Mouse (Mus musculus): ENCODE data around the gene Pacsin2. TPM values are rescaled to one million over a fixed set of nuclear protein-coding genes. Genes with fewer than 3 reads are reported as not detected.
A peak's percentile ranks its signal among the peaks of the same experiment; 100 is the strongest.

Pacsin2 gene
- polyA plus RNA-seq, 1 experiment: 73.5 TPM

DNA sequence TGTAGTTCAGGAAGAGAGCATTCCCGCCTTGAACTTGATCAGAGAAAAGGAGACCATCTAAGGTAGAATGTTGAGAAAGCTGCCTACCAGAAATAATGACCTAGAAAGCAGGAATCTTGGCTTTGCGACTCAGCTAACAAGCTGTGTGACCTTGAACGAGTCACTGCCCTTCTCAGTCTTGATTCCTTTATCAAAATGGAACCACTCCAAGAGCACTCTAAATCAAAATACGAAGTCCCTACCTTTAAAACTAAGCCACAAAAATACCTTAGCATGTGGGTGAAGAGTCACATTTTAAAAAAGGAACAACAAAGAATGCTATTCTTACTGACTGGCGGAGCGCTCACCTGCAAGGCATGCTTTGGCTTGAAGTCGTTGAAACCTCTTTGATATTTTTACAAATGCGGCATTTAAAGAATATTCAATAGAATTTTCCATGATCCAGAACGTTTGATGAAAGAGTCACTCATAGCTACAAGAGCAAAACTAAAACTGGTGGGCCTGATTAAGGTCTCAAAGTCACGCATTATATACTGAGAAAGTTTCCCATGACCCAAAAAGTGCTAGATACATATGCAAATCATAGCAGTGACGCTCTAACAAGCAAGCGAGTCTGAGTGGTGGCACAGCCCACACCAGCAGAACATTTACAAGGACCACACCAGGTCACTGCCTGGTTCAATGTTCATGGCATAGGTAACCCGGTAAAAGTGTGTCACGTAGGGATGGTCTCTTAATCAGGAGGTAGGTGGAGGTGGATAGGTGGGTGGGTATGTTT lies 33.2 kb downstream of the Pacsin2 start:
- no peak overlapping the region for H3K27ac ChIP-seq (ENCODE audit: insufficient read depth, low read depth, low read length)
- H3K4me1 ChIP-seq (ENCODE audit: control insufficient read depth, insufficient read depth, insufficient read length, low read length): peaks cover 33% of the 10 kb centered on the region
- no peak overlapping the region for H3K4me3 ChIP-seq (ENCODE audit: low read depth, low read length)
- no peaks in the 10 kb centered on the region for H3K36me3 ChIP-seq (ENCODE audit: control insufficient read depth, insufficient read depth, low read length)
- no peak for TF ChIP-seq POLR2A (IDR thresholded peaks at IDR 0.05; ENCODE audit: low read depth, low read length)
- TF ChIP-seq CTCF (IDR thresholded peaks at IDR 0.05; ENCODE audit: extremely low read depth, insufficient read length, insufficient replicate concordance, low read depth, low read length): no peak
- WGBS: 74% methylated on average over 14 of the region's 14 CpGs
- H3K27me3 ChIP-seq (ENCODE audit: control insufficient read depth, insufficient read depth, low read length): no peaks in the 10 kb centered on the region

DNA sequence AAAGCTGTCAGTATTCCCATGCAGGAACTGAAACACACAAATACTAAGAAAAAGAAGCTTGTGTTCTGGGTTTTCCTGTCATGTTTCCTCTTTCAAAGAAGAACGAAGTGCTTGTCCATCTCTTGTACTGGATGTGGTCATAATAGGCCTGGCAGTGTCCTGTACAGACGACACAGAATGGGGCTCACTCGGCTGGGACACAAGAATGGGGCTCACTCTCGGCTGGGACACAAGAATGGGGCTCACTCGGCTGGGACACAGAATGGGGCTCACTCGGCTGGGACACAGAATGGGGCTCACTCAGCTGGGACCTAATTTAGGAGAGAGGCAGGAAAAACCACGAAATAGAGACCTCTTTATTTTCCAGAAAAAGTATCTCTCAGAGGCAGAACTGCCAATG lies 34.0 kb downstream of the Pacsin2 start:
- Histone ChIP-seq H3K36me3 (ENCODE audit: control insufficient read depth, insufficient read depth, low read length) (no peaks in the 10 kb centered on the region), H3K27me3 (ENCODE audit: control insufficient read depth, insufficient read depth, low read length) (no peaks in the 10 kb centered on the region), H3K27ac (ENCODE audit: insufficient read depth, low read depth, low read length) (no peak overlapping the region), H3K4me1 (ENCODE audit: control insufficient read depth, insufficient read depth, insufficient read length, low read length) (peaks cover 35% of the 10 kb centered on the region), H3K4me3 (ENCODE audit: low read depth, low read length) (no peak overlapping the region)
- TF ChIP-seq CTCF (IDR thresholded peaks at IDR 0.05; ENCODE audit: extremely low read depth, insufficient read length, insufficient replicate concordance, low read depth, low read length) (no peak), POLR2A (IDR thresholded peaks at IDR 0.05; ENCODE audit: low read depth, low read length) (no peak)
- 80% methylated on average over 7 of the region's 7 CpGs for WGBS

DNA sequence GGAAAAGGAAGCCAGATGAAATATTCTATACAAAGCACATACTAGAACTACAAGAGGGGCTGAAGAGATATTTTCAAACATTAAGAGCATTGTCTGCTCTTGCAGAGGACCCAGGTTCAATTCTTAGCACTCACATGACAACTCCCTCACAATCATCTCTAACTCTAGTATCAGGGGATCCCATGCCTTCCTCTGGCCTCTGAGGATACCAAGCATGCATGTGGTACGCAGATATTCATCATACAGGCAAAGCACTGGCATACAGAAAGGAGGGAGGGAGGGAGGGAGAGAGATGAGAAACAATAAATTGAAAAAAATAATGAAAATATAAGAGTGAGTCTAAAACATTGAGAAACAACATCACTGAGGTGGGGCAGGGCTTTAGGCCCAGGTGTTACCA lies 35.8 kb downstream of the Pacsin2 start:
- Histone ChIP-seq H3K4me1 (ENCODE audit: control insufficient read depth, insufficient read depth, insufficient read length, low read length) (peaks cover 25% of the 10 kb centered on the region), H3K27ac (ENCODE audit: insufficient read depth, low read depth, low read length) (no peak overlapping the region), H3K36me3 (ENCODE audit: control insufficient read depth, insufficient read depth, low read length) (no peaks in the 10 kb centered on the region), H3K4me3 (ENCODE audit: low read depth, low read length) (no peak overlapping the region), H3K27me3 (ENCODE audit: control insufficient read depth, insufficient read depth, low read length) (no peaks in the 10 kb centered on the region)
- 100% methylated on average over 1 of the region's 1 CpGs for WGBS
- TF ChIP-seq CTCF (IDR thresholded peaks at IDR 0.05; ENCODE audit: extremely low read depth, insufficient read length, insufficient replicate concordance, low read depth, low read length) (no peak), POLR2A (IDR thresholded peaks at IDR 0.05; ENCODE audit: low read depth, low read length) (no peak)

DNA sequence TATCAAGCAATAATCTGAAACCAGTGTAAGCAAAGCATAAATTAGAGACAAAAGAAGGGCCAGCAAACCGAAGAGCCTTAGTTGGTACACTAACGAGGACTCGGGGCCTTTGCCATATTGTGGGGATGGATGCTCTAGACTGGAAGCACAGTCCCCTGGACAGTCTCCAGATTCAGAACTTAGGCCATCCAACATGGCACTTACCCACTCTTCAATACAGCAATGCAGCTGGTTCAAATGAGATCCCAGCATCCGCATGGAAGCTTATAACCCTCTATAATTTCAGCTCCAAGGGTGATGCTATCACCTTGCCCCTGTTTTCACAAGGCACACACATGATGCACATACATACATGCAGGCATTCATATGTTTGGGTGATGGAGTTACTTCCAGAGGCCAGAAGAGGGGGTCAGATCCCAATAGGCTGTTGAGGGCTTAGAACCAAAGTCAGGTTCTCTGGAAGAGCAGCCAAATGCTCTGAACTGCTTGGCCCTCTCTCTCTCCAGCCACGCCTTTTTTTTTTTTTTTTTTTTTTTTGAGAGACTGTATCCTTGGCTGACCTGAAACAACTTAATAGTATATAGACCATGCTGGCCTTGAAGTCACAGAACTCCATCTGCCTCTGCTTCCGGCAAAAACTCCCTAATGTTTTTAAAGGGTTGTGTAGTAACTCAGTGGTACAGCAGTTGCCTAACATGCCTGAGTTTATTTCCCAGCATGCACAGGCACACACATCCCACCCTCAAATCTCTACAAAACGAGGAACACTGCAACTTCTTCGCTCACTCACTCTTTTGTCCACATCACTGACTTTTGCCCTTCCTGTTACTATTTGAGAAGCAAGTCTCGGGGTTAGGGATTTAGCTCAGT lies 36.9 kb downstream of the Pacsin2 start:
- TF ChIP-seq CTCF (IDR thresholded peaks at IDR 0.05; ENCODE audit: extremely low read depth, insufficient read length, insufficient replicate concordance, low read depth, low read length) (no peak), POLR2A (IDR thresholded peaks at IDR 0.05; ENCODE audit: low read depth, low read length) (no peak)
- Histone ChIP-seq H3K4me3 (ENCODE audit: low read depth, low read length) (no peak overlapping the region), H3K36me3 (ENCODE audit: control insufficient read depth, insufficient read depth, low read length) (no peaks in the 10 kb centered on the region), H3K27ac (ENCODE audit: insufficient read depth, low read depth, low read length) (0 out of 2 replicates have a peak overlapping the region, but pooled peaks have one; percentile 22), H3K27me3 (ENCODE audit: control insufficient read depth, insufficient read depth, low read length) (no peaks in the 10 kb centered on the region), H3K4me1 (ENCODE audit: control insufficient read depth, insufficient read depth, insufficient read length, low read length) (peaks cover 18% of the 10 kb centered on the region)
- 49% methylated on average over 9 of the region's 9 CpGs for WGBS

DNA sequence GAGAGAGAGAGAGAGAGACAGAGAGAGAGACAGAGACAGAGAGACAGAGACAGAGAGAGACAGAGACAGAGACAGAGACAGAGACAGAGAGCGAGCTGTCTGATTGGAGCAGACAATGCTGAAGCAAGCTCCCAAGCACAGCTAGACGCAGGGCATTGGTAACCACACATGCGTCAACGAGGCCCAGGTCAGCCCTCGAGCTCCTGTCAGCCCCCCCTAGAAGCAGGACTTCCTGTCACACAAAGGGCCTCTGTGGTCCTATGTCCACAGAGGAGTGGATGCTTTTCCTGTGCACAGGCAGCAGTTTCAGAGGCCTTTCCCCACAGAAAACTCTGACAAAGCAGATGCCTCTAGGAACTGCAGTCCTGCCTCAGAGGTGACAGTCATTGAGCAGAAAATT lies 38.6 kb downstream of the Pacsin2 start:
- no peak overlapping the region for H3K27ac ChIP-seq (ENCODE audit: insufficient read depth, low read depth, low read length)
- H3K27me3 ChIP-seq (ENCODE audit: control insufficient read depth, insufficient read depth, low read length): no peaks in the 10 kb centered on the region
- peaks cover 16% of the 10 kb centered on the region for H3K4me1 ChIP-seq (ENCODE audit: control insufficient read depth, insufficient read depth, insufficient read length, low read length)
- TF ChIP-seq POLR2A (IDR thresholded peaks at IDR 0.05; ENCODE audit: low read depth, low read length) (no peak), CTCF (IDR thresholded peaks at IDR 0.05; ENCODE audit: extremely low read depth, insufficient read length, insufficient replicate concordance, low read depth, low read length) (no peak)
- H3K4me3 ChIP-seq (ENCODE audit: low read depth, low read length): no peak overlapping the region
- WGBS: 72% methylated on average over 5 of the region's 5 CpGs
- no peaks in the 10 kb centered on the region for H3K36me3 ChIP-seq (ENCODE audit: control insufficient read depth, insufficient read depth, low read length)

DNA sequence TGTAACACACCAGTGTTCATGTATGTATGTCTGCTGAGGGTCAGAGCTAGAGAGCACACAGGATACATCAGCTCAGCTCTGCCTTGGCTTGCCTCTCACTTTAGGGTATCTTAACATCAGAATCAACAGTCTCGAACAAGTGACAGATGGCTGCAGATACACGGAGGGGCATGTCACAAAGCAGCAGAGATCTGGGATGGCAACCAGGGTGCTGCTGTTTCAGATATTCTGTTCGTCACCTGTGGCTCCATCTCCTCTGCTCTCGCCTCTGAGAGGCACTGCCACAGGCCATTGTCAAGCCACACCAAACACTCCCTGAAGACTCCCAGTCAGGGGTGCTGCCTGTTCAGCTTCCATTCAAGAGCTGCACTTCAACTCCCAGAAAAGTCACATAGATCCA lies 39.1 kb downstream of the Pacsin2 start:
- Histone ChIP-seq H3K27ac (ENCODE audit: insufficient read depth, low read depth, low read length) (no peak overlapping the region), H3K27me3 (ENCODE audit: control insufficient read depth, insufficient read depth, low read length) (no peaks in the 10 kb centered on the region), H3K4me3 (ENCODE audit: low read depth, low read length) (no peak overlapping the region), H3K4me1 (ENCODE audit: control insufficient read depth, insufficient read depth, insufficient read length, low read length) (peaks cover 14% of the 10 kb centered on the region), H3K36me3 (ENCODE audit: control insufficient read depth, insufficient read depth, low read length) (no peaks in the 10 kb centered on the region)
- 84% methylated on average over 4 of the region's 4 CpGs for WGBS
- no peak for TF ChIP-seq POLR2A (IDR thresholded peaks at IDR 0.05; ENCODE audit: low read depth, low read length)
- TF ChIP-seq CTCF (IDR thresholded peaks at IDR 0.05; ENCODE audit: extremely low read depth, insufficient read length, insufficient replicate concordance, low read depth, low read length): no peak
